Mouse (Mus musculus) neural tube, embryonic 12.5 days (tissue): Measurements from ENCODE around the gene Dao. TPM values are rescaled to one million over a fixed set of nuclear protein-coding genes. Genes with fewer than 3 reads are reported as not detected.

Experiments used
- ATAC-seq: fragments of 200-750 bp; cut with Nextera tagmentation; 2 replicates; pipeline ENCODE4 v1.8.0; 2017; ENCODE audit warnings: low read depth, mild to moderate bottlenecking, moderate TSS enrichment, moderate library complexity; ENCODE audit not compliant: low FRiP score
- H3K27ac ChIP-seq: fragments of 300-500 bp; sonication (generic); 2 replicates; pipeline ENCODE4 v1.5.1; 2016
- H3K27me3 ChIP-seq: fragments of 300-500 bp; sonication (generic); replicated peaks from 2 replicates; pipeline ENCODE4 v1.6.1; 2016; ENCODE audit warnings: mild to moderate bottlenecking
- H3K36me3 ChIP-seq: fragments of 300-500 bp; sonication (generic); 2 replicates; pipeline ENCODE4 v1.6.1; 2016; ENCODE audit warnings: mild to moderate bottlenecking
- H3K4me1 ChIP-seq: fragments of 300-500 bp; sonication (generic); 2 replicates; pipeline ENCODE4 v1.6.1; 2016
- H3K4me2 ChIP-seq: fragments of 300-500 bp; sonication (generic); replicated peaks from 2 replicates; pipeline ENCODE4 v1.6.1; 2016; ENCODE audit warnings: mild to moderate bottlenecking
- H3K4me3 ChIP-seq: fragments of 300-500 bp; sonication (generic); 2 replicates; pipeline ENCODE4 v1.5.1; 2016
- H3K9ac ChIP-seq: fragments of 300-500 bp; sonication (generic); 2 replicates; pipeline ENCODE4 v1.6.1; 2016; ENCODE audit warnings: mild to moderate bottlenecking
- H3K9me3 ChIP-seq: fragments of 300-500 bp; sonication (generic); 2 replicates; pipeline ENCODE4 v1.6.1; 2016; ENCODE audit warnings: mild to moderate bottlenecking
- WGBS: fragments of 180-500 bp; shearing (Covaris S2); methylation state at CpG from one replicate; pipeline ENCODE4 v1.1.7; 2016; 5-methylcytosine and 5-hydroxymethylcytosine counted together
- polyA plus RNA-seq: library from polyadenylated mRNA; unstranded; fragments of >200 nt; fragmentation: Nextera tagmentation; extraction: Ambion mirVana; gene quantifications from 2 replicates; pipeline ENCODE4 v1.2.1, GENCODE M21; 2016

Dao gene
- polyA plus RNA-seq, 1 experiment from 2014 or later = not detected

DNA sequence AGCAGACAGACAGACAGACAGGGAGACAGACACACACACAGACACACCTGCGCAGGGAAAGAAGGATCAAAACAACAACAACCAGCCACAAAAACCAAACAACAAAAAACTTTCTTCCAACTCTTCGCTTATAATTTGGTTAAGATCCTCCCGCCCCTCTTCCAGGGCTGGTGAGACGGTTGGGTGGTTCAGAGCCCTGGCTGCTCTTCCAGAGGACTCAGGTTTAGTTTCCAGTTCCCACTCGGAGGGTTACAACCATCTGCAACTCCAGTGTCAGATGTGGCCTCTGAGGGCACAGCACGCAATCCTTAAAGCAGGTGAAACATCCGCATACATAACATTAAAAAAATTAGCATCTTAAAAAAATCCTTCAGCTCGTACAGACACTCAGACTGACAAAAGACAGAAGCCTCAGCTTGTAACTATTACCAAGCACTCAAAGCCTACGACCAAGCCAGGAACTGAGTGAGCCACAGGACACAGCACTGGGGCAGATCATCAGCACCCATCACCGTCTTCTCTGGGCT, 32.0 kb upstream of the Dao start:
- no peak for ATAC-seq
- no peak overlapping the region for H3K4me3 ChIP-seq
- H3K36me3 ChIP-seq = peaks cover 32% of the 10 kb centered on the region
- no peak overlapping the region for H3K9ac ChIP-seq
- H3K27ac ChIP-seq = no peak overlapping the region
- no peaks in the 10 kb centered on the region for H3K9me3 ChIP-seq
- 84% methylated on average over 10 of the region's 10 CpGs for WGBS
- no peaks in the 10 kb centered on the region for H3K27me3 ChIP-seq
- no peak overlapping the region for H3K4me2 ChIP-seq
- H3K4me1 ChIP-seq = peaks cover 32% of the 10 kb centered on the region

GRCm38 (mm10) chr5:113972589-113973515, 30.7 kb upstream of the Dao start:
- 15% methylated on average over 18 of the region's 18 CpGs for WGBS
- no peak overlapping the region for H3K9ac ChIP-seq
- no peaks in the 10 kb centered on the region for H3K27me3 ChIP-seq
- H3K36me3 ChIP-seq = peaks cover 22% of the 10 kb centered on the region
- H3K4me1 ChIP-seq = peaks cover 32% of the 10 kb centered on the region
- no peaks in the 10 kb centered on the region for H3K9me3 ChIP-seq
- H3K27ac ChIP-seq = no peak overlapping the region
- no peak overlapping the region for H3K4me3 ChIP-seq
- H3K4me2 ChIP-seq = 0 out of 2 replicates have a peak overlapping the region, but pooled peaks have one; percentile 18
- no peak for ATAC-seq

DNA sequence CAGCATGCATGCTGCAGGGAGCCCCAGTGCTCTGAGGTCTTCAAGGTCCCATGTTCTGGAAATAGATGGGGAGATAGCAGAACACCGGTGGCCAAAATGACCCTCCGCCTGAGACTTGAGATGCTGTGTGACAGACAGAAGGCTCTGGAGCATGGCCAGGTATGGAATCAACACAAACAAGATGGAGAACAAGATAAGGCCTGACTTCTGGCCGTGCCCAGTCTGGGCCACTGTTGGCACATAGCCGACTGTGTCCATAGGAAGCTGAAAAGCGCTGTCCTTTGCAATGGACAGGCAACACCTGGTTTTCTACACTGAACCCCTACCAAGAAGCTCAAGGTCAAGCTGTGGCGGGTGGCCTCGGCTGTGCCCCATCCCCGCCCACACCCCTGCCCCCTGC, 29.7 kb upstream of the Dao start:
- no peak overlapping the region for H3K9ac ChIP-seq
- no peaks in the 10 kb centered on the region for H3K9me3 ChIP-seq
- no peaks in the 10 kb centered on the region for H3K27me3 ChIP-seq
- H3K4me3 ChIP-seq = no peak overlapping the region
- H3K4me2 ChIP-seq = 0 out of 2 replicates have a peak overlapping the region, but pooled peaks have one; percentile 9
- whole genome bisulfite sequencing = 89% methylated on average over 8 of the region's 8 CpGs
- ATAC-seq = no peak
- H3K4me1 ChIP-seq = peaks cover 37% of the 10 kb centered on the region
- peaks cover 18% of the 10 kb centered on the region for H3K36me3 ChIP-seq
- no peak overlapping the region for H3K27ac ChIP-seq

- Histone ChIP-seq H3K4me1 (peaks cover 37% of the 10 kb centered on the region), H3K27me3 (no peaks in the 10 kb centered on the region), H3K4me3 (no peak overlapping the region; the same call in 1 of the 2 replicates), H3K36me3 (peaks cover 11% of the 10 kb centered on the region; the same call in 1 of the 2 replicates), H3K27ac (no peak overlapping the region), H3K4me2 (peak overlapping the region; percentile 27; the same call in 1 of the 2 replicates), H3K9me3 (no peaks in the 10 kb centered on the region), H3K9ac (0 out of 2 replicates have a peak overlapping the region, but pooled peaks have one; percentile 26)
- no peak for ATAC-seq
- 66% methylated on average over 15 of the region's 15 CpGs for WGBS
Measured at GRCm38 (mm10) chr5:113974576-113974975, 28.9 kb upstream of the Dao start.

- Histone ChIP-seq H3K4me1 (peaks cover 37% of the 10 kb centered on the region), H3K27me3 (no peaks in the 10 kb centered on the region), H3K4me2 (no peak overlapping the region), H3K4me3 (no peak overlapping the region), H3K9ac (no peak overlapping the region), H3K9me3 (no peaks in the 10 kb centered on the region), H3K36me3 (peaks cover 4% of the 10 kb centered on the region; the same call in 1 of the 2 replicates), H3K27ac (no peak overlapping the region)
- no peak for ATAC-seq
- 68% methylated on average over 9 of the region's 9 CpGs for WGBS
Measured at GRCm38 (mm10) chr5:113975538-113976215, 27.8 kb upstream of the Dao start.

DNA sequence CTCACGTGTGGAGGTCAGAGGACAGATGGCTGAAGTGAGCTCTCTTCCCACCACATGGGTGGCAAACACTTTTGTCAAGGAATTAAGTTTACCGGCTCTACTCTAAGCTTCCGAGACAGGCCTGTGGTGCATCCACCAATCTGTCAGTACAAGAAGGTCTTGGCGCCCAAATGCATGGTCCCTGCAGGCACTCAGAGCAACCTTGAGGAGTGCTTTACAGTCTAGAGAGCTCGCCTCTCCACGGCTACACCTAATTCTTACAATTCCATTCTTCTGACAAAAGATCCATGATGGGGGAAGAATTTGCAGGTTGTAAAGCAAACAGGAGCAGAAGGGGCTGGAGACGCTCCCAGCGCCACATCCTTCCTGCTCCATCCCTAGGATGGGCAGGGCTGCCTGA, 26.9 kb upstream of the Dao start:
- no peaks in the 10 kb centered on the region for H3K9me3 ChIP-seq
- peaks cover 4% of the 10 kb centered on the region; the same call in 1 of the 2 replicates for H3K36me3 ChIP-seq
- WGBS = 89% methylated on average over 8 of the region's 8 CpGs
- H3K27ac ChIP-seq = no peak overlapping the region
- no peak overlapping the region for H3K9ac ChIP-seq
- no peaks in the 10 kb centered on the region for H3K27me3 ChIP-seq
- no peak for ATAC-seq
- H3K4me2 ChIP-seq = no peak overlapping the region
- peaks cover 37% of the 10 kb centered on the region for H3K4me1 ChIP-seq
- no peak overlapping the region for H3K4me3 ChIP-seq

DNA sequence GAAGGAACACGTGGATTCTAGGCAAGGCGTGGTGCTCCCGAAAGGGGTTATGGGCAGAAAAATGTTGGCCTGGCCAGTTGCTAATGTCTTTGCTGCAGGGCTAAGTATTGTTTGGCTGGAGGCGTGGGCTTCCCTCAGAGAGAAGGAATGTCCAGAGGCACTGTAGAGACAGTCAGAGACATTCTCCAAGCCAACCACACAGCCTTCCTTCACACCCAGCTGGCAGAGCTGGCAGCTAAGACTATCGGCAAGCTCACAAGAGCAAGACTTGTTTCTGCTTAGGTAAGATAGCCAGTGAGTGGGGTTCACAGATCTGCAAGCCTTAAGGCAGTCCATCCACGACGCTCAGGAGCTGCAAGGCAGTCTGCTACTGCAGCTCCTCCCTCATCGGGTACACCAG, 26.2 kb upstream of the Dao start:
- Histone ChIP-seq H3K27me3 (no peaks in the 10 kb centered on the region), H3K4me3 (no peak overlapping the region), H3K36me3 (peaks cover 4% of the 10 kb centered on the region; the same call in 1 of the 2 replicates), H3K9ac (no peak overlapping the region), H3K9me3 (no peaks in the 10 kb centered on the region), H3K4me2 (no peak overlapping the region), H3K4me1 (peaks cover 37% of the 10 kb centered on the region), H3K27ac (no peak overlapping the region)
- ATAC-seq = no peak
- 80% methylated on average over 8 of the region's 8 CpGs for WGBS

- peaks cover 10% of the 10 kb centered on the region for H3K4me1 ChIP-seq
- no peak for ATAC-seq
- H3K27me3 ChIP-seq = no peaks in the 10 kb centered on the region
- H3K9me3 ChIP-seq = no peaks in the 10 kb centered on the region
- H3K4me3 ChIP-seq = no peak overlapping the region
- no peak overlapping the region for H3K27ac ChIP-seq
- no peak overlapping the region for H3K9ac ChIP-seq
- H3K4me2 ChIP-seq = no peak overlapping the region
- H3K36me3 ChIP-seq = peaks cover 8% of the 10 kb centered on the region; the same call in 1 of the 2 replicates
- 80% methylated on average over 1 of the region's 1 CpGs for WGBS
Measured at GRCm38 (mm10) chr5:113980511-113980910, 23.0 kb upstream of the Dao start.

GRCm38 (mm10) chr5:113981171-113981570, 22.3 kb upstream of the Dao start:
- peaks cover 10% of the 10 kb centered on the region for H3K36me3 ChIP-seq
- H3K27ac ChIP-seq = no peak overlapping the region
- H3K4me1 ChIP-seq = peaks cover 12% of the 10 kb centered on the region
- H3K4me2 ChIP-seq = no peak overlapping the region
- no peaks in the 10 kb centered on the region for H3K27me3 ChIP-seq
- no peak overlapping the region for H3K9ac ChIP-seq
- ATAC-seq = no peak
- H3K9me3 ChIP-seq = no peaks in the 10 kb centered on the region
- WGBS = 82% methylated on average over 6 of the region's 6 CpGs
- no peak overlapping the region for H3K4me3 ChIP-seq

DNA sequence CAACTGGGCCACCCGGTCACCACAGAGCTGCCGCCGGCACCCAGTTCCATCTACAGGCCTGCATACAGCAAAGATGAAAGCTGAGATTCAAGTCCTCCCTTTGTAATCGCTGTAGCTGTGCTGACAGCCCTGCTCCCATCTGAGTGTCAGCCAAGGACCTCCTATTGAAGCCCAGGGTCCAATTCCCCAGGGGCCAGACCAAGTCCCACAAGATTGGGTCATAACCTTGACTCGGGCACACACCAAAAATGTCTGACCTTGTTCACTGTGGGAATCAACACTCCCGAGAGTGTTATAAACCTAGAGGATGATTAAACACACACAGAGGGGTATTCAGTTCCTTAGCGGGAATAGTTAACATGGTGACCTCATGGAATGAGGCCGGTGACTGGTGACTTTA, 21.7 kb upstream of the Dao start:
- H3K4me2 ChIP-seq = no peak overlapping the region
- WGBS = 72% methylated on average over 8 of the region's 8 CpGs
- peaks cover 15% of the 10 kb centered on the region for H3K36me3 ChIP-seq
- no peak for ATAC-seq
- H3K27me3 ChIP-seq = no peaks in the 10 kb centered on the region
- H3K9me3 ChIP-seq = no peaks in the 10 kb centered on the region
- H3K4me1 ChIP-seq = peaks cover 19% of the 10 kb centered on the region
- H3K9ac ChIP-seq = no peak overlapping the region
- no peak overlapping the region for H3K27ac ChIP-seq
- H3K4me3 ChIP-seq = no peak overlapping the region

- ATAC-seq = no peak
- Histone ChIP-seq H3K27me3 (no peaks in the 10 kb centered on the region), H3K27ac (no peak overlapping the region), H3K4me1 (peaks cover 15% of the 10 kb centered on the region), H3K9ac (no peak overlapping the region), H3K36me3 (peaks cover 15% of the 10 kb centered on the region), H3K9me3 (no peaks in the 10 kb centered on the region), H3K4me3 (no peak overlapping the region), H3K4me2 (no peak overlapping the region)
- 64% methylated on average over 6 of the region's 6 CpGs for WGBS
Measured at GRCm38 (mm10) chr5:113983541-113983940, 20.0 kb upstream of the Dao start.
